Mouse (Mus musculus) limb, embryonic 15.5 days (tissue): ENCODE measurements around the gene Fbln2. TPM values are rescaled to one million over a fixed set of nuclear protein-coding genes. Genes with fewer than 3 reads are reported as not detected.

Experiments used
- ATAC-seq: fragments of 200-750 bp; cut with Nextera tagmentation; 2 replicates; pipeline ENCODE4 v1.8.0; 2017; ENCODE audit warnings: low read depth, moderate TSS enrichment; ENCODE audit not compliant: insufficient number of reproducible peaks, low FRiP score, low TSS enrichment
- H3K27ac ChIP-seq: fragments of 300-500 bp; sonication (generic); 2 replicates; pipeline ENCODE4 v1.5.1; 2015; ENCODE audit warnings: moderate library complexity, mild to moderate bottlenecking, inconsistent platforms
- H3K27me3 ChIP-seq: fragments of 300-500 bp; sonication (generic); 2 replicates; pipeline ENCODE4 v1.6.1; 2015; ENCODE audit warnings: inconsistent platforms
- H3K36me3 ChIP-seq: fragments of 300-500 bp; sonication (generic); 2 replicates; pipeline ENCODE4 v1.6.1; 2015; ENCODE audit warnings: inconsistent platforms
- H3K4me1 ChIP-seq: fragments of 300-500 bp; sonication (generic); 2 replicates; pipeline ENCODE4 v1.6.1; 2015; ENCODE audit warnings: inconsistent platforms
- H3K4me2 ChIP-seq: fragments of 300-500 bp; sonication (generic); 2 replicates; pipeline ENCODE4 v1.6.1; 2015; ENCODE audit warnings: mild to moderate bottlenecking, inconsistent platforms
- H3K4me3 ChIP-seq: fragments of 300-500 bp; sonication (generic); 2 replicates; pipeline ENCODE4 v1.5.1; 2015; ENCODE audit warnings: mild to moderate bottlenecking, inconsistent platforms
- H3K9ac ChIP-seq: fragments of 300-500 bp; sonication (generic); 2 replicates; pipeline ENCODE4 v1.6.1; 2015; ENCODE audit warnings: inconsistent platforms
- H3K9me3 ChIP-seq: fragments of 300-500 bp; sonication (generic); 2 replicates; pipeline ENCODE4 v1.6.1; 2016; ENCODE audit warnings: inconsistent platforms
- WGBS: fragments of 180-500 bp; shearing (Covaris S2); methylation state at CpG from one replicate; pipeline ENCODE4 v1.1.7; 2015; 5-methylcytosine and 5-hydroxymethylcytosine counted together
- polyA plus RNA-seq: library from polyadenylated mRNA; unstranded; fragments of >200 nt; fragmentation: Nextera tagmentation; extraction: Ambion mirVana; gene quantifications from 2 replicates; pipeline ENCODE4 v1.2.1, GENCODE M21; 2015

Gene Fbln2
- polyA plus RNA-seq, 1 experiment from 2014 or later: 297 TPM

- H3K27ac ChIP-seq: peak overlapping the region; percentile 91; the same call in 1 of the 2 replicates
- no peaks in the 10 kb centered on the region for H3K27me3 ChIP-seq
- H3K9me3 ChIP-seq: no peaks in the 10 kb centered on the region
- H3K4me2 ChIP-seq: no peak overlapping the region
- H3K4me3 ChIP-seq: no peak overlapping the region
- no peaks in the 10 kb centered on the region for H3K36me3 ChIP-seq
- 43% methylated on average over 4 of the region's 4 CpGs for WGBS
- no peak for ATAC-seq
- H3K4me1 ChIP-seq: peaks cover 47% of the 10 kb centered on the region
- no peak overlapping the region for H3K9ac ChIP-seq
These were observed 30.2 kb upstream of the Fbln2 start for GRCm38 (mm10) chr6:91182075-91182490.

GRCm38 (mm10) chr6:91183041-91183440, 29.2 kb upstream of the Fbln2 start:
- Histone ChIP-seq H3K36me3 (no peaks in the 10 kb centered on the region), H3K27me3 (no peaks in the 10 kb centered on the region), H3K4me3 (no peak overlapping the region), H3K9ac (no peak overlapping the region), H3K4me1 (peaks cover 55% of the 10 kb centered on the region), H3K4me2 (no peak overlapping the region), H3K9me3 (no peaks in the 10 kb centered on the region), H3K27ac (no peak overlapping the region)
- 28% methylated on average over 1 of the region's 1 CpGs for WGBS
- no peak for ATAC-seq

- ATAC-seq: no peak
- no peak overlapping the region for H3K27ac ChIP-seq
- WGBS: 58% methylated on average over 2 of the region's 2 CpGs
- no peak overlapping the region for H3K4me2 ChIP-seq
- H3K9ac ChIP-seq: no peak overlapping the region
- no peaks in the 10 kb centered on the region for H3K9me3 ChIP-seq
- H3K4me1 ChIP-seq: peaks cover 55% of the 10 kb centered on the region
- H3K27me3 ChIP-seq: no peaks in the 10 kb centered on the region
- H3K36me3 ChIP-seq: no peaks in the 10 kb centered on the region
- H3K4me3 ChIP-seq: no peak overlapping the region
These were observed 28.3 kb upstream of the Fbln2 start for GRCm38 (mm10) chr6:91183980-91184379.

DNA sequence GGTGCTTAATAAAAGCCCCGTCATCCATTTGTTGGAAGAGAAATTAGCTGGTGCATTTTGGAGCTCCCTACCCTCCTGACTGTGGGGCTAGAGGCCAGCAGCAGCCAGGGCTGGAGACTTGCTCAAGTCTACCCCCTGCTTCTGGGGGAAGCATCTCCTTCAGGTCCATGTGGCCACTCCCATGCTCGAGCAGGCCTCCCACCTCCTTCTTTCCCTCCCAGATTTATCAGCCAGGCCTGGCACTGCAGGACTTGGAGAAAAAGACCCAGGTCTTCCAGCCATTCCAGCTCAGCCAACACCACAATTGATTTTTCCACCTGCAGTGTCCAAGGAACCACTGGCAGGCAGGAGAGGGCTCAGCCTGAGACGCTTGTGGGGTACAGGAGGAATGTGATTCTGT, 27.5 kb upstream of the Fbln2 start:
- H3K4me2 ChIP-seq: no peak overlapping the region
- 47% methylated on average over 3 of the region's 3 CpGs for WGBS
- H3K9ac ChIP-seq: no peak overlapping the region
- H3K4me3 ChIP-seq: no peak overlapping the region
- H3K4me1 ChIP-seq: peaks cover 54% of the 10 kb centered on the region
- H3K27me3 ChIP-seq: no peaks in the 10 kb centered on the region
- H3K9me3 ChIP-seq: no peaks in the 10 kb centered on the region
- H3K36me3 ChIP-seq: no peaks in the 10 kb centered on the region
- H3K27ac ChIP-seq: 0 out of 2 replicates have a peak overlapping the region, but pooled peaks have one; percentile 6
- ATAC-seq: no peak

DNA sequence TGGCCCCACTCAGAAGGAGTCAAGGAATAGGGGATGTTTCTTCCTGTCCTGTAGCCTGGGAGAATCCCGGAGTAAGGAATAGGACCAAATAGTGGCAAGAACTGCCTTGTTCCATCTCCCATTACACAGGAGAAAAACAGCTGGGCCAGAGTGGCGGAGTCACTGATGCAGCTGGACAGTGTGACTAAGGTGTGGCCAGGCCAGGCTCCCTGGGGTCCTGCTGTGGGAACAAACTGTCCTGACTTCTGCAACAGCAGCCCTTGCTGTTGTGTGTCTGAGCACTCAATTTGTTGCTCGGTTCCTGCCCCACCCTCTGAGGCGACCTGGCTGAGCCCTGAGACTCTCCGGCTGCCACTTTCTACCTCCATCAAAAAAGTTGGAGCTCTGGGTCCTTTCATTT, 26.8 kb upstream of the Fbln2 start:
- WGBS: 90% methylated on average over 5 of the region's 5 CpGs
- no peak overlapping the region for H3K4me3 ChIP-seq

DNA sequence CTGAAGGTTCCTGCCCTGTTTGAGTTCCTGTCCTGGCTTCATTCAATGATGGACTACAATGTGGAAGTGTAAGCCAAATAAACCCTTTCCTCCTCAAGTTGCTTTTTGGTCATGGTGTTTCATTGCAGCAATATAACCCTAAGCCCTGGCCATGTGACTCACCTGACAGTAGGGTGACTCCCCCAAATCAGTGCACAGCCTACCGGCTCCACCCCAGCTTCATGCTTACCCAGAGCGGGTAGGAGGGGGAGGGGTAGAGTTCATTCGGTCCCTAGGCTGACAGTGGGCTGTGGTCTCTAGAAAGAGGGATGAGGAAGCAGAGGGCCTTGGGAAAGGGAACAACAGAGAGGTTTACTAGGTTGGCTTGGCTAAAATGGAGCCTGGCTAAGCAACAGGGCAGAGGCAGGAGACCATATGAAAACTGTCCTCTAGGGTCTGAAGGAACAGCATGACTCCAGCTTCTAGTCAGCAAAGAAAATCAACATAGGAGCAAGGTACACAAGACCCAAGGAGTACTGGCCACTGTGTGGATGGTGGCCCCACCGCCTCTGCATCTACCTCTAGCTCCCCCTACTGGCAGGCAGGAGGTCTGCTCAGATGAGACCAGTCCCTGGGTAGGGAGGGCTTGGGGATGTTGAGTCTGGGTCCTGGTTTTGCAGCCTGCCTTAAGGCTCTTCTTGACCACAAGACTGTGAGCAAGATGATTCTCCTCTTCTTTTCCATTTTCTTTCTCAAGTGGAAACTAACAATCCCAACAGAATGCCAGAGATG, 25.9 kb upstream of the Fbln2 start:
- Histone ChIP-seq H3K36me3 (no peaks in the 10 kb centered on the region), H3K27me3 (no peaks in the 10 kb centered on the region), H3K4me1 (peaks cover 39% of the 10 kb centered on the region), H3K4me2 (no peak overlapping the region), H3K9ac (no peak overlapping the region), H3K9me3 (no peaks in the 10 kb centered on the region), H3K27ac (no peak overlapping the region), H3K4me3 (no peak overlapping the region)
- no peak for ATAC-seq
- WGBS: 60% methylated on average over 4 of the region's 4 CpGs

More for the DNA sequence above, 26.8 kb upstream of the Fbln2 start:
- Histone ChIP-seq H3K36me3 (no peaks in the 10 kb centered on the region), H3K27me3 (no peaks in the 10 kb centered on the region), H3K27ac (no peak overlapping the region), H3K9ac (no peak overlapping the region), H3K9me3 (no peaks in the 10 kb centered on the region), H3K4me2 (no peak overlapping the region), H3K4me1 (peaks cover 47% of the 10 kb centered on the region)
- ATAC-seq: no peak

- ATAC-seq: no peak
- no peaks in the 10 kb centered on the region for H3K9me3 ChIP-seq
- no peak overlapping the region for H3K27ac ChIP-seq
- H3K4me3 ChIP-seq: no peak overlapping the region
- no peak overlapping the region for H3K9ac ChIP-seq
- H3K36me3 ChIP-seq: no peaks in the 10 kb centered on the region
- H3K4me1 ChIP-seq: peaks cover 37% of the 10 kb centered on the region
- H3K4me2 ChIP-seq: no peak overlapping the region
- 71% methylated on average over 6 of the region's 6 CpGs for WGBS
- no peaks in the 10 kb centered on the region for H3K27me3 ChIP-seq
These were observed 25.3 kb upstream of the Fbln2 start for GRCm38 (mm10) chr6:91186934-91187333.

GRCm38 (mm10) chr6:91187871-91188270, 24.4 kb upstream of the Fbln2 start:
- WGBS: 68% methylated on average over 3 of the region's 3 CpGs
- ATAC-seq: no peak
- H3K9ac ChIP-seq: no peak overlapping the region
- H3K27ac ChIP-seq: no peak overlapping the region; the same call in 1 of the 2 replicates
- no peak overlapping the region for H3K4me2 ChIP-seq
- H3K9me3 ChIP-seq: no peaks in the 10 kb centered on the region
- H3K36me3 ChIP-seq: no peaks in the 10 kb centered on the region
- no peak overlapping the region for H3K4me3 ChIP-seq
- no peaks in the 10 kb centered on the region for H3K27me3 ChIP-seq
- H3K4me1 ChIP-seq: peaks cover 35% of the 10 kb centered on the region

- Histone ChIP-seq H3K4me2 (no peak overlapping the region), H3K27ac (no peak overlapping the region), H3K36me3 (no peaks in the 10 kb centered on the region), H3K4me3 (no peak overlapping the region), H3K9me3 (no peaks in the 10 kb centered on the region), H3K4me1 (peaks cover 29% of the 10 kb centered on the region), H3K27me3 (no peaks in the 10 kb centered on the region), H3K9ac (no peak overlapping the region)
- ATAC-seq: no peak
- 78% methylated on average over 6 of the region's 6 CpGs for WGBS
These were observed 22.3 kb upstream of the Fbln2 start for GRCm38 (mm10) chr6:91189971-91190370.

- H3K4me2 ChIP-seq: no peak overlapping the region
- WGBS: 60% methylated on average over 2 of the region's 2 CpGs
- no peaks in the 10 kb centered on the region for H3K36me3 ChIP-seq
- no peak overlapping the region for H3K9ac ChIP-seq
- no peak overlapping the region for H3K27ac ChIP-seq
- no peaks in the 10 kb centered on the region for H3K9me3 ChIP-seq
- ATAC-seq: no peak
- H3K4me1 ChIP-seq: peaks cover 31% of the 10 kb centered on the region
- H3K4me3 ChIP-seq: no peak overlapping the region
- H3K27me3 ChIP-seq: no peaks in the 10 kb centered on the region
These were observed 20.8 kb upstream of the Fbln2 start for GRCm38 (mm10) chr6:91191465-91191864.

GRCm38 (mm10) chr6:91192421-91192820, 19.8 kb upstream of the Fbln2 start:
- H3K4me2 ChIP-seq: no peak overlapping the region
- peaks cover 25% of the 10 kb centered on the region for H3K4me1 ChIP-seq
- ATAC-seq: no peak
- H3K27ac ChIP-seq: no peak overlapping the region
- 83% methylated on average over 3 of the region's 3 CpGs for WGBS
- no peak overlapping the region for H3K9ac ChIP-seq
- no peaks in the 10 kb centered on the region for H3K27me3 ChIP-seq
- no peaks in the 10 kb centered on the region for H3K36me3 ChIP-seq
- no peak overlapping the region for H3K4me3 ChIP-seq
- no peaks in the 10 kb centered on the region for H3K9me3 ChIP-seq

DNA sequence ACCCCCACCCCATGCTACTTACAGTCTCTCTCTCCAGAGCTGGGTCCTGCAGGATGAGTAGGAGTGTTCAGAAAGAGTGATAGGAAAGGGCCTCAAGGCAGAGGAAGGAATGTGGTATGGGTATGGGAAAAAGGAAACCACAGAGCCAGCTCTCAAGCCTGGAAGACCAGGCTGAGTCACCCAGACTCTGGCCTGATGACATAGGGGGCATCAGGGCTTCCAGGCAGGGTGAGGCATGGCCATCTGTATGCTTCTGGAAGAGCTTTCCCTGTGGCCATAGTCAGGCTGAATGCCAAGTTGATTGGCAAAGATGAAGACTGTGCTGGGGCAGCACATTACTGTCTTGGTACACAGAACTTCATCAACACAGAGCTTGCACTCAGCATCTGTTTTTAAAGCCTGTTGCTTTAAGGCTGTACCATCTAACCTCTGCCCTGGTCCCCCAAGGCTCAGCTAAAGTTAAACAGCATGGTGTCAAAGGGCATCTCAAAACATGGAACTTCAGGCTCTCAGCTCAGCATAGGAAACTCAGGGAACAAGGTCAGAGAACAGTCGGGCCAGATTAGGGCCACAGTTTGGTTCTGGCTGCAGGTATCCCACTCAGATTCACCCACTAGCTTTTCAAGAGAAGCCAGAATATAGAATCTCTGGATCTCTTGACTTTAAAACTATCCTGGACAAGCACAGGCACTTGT, 19.3 kb upstream of the Fbln2 start:
- 75% methylated on average over 1 of the region's 1 CpGs for WGBS
- ATAC-seq: no peak
- Histone ChIP-seq H3K27me3 (no peaks in the 10 kb centered on the region), H3K27ac (no peak overlapping the region), H3K4me1 (peaks cover 21% of the 10 kb centered on the region; the same call in 1 of the 2 replicates), H3K9ac (no peak overlapping the region), H3K9me3 (no peaks in the 10 kb centered on the region), H3K4me2 (no peak overlapping the region), H3K4me3 (no peak overlapping the region), H3K36me3 (no peaks in the 10 kb centered on the region)
